Mouse (Mus musculus) heart, postnatal 0 days (tissue): ENCODE measurements at regions not wholly inside any gene's neighbourhood (a gene's known extent, or its start where the extent isn't known, plus 50 kb on each side); places are given as distances from the start of the nearest gene placed in this dataset.

ENCODE experiments used
- CTCF ChIP-seq: IDR thresholded peaks from 2 replicates; pipeline ENCODE4 v1.5.1; 2016; ENCODE audit warnings: antibody characterized with exemption, control low read depth, low read depth
- EP300 ChIP-seq: IDR thresholded peaks from 2 replicates; pipeline ENCODE4 v1.6.1; 2016; ENCODE audit warnings: antibody characterized with exemption, low read depth

GRCm38 (mm10) chr10:37377258-37378001 lies 238.7 kb upstream of the Marcks start:
- TF ChIP-seq CTCF, result no peak
- TF ChIP-seq EP300, result no peak
